Mouse (Mus musculus): ENCODE results near the gene Itpa. TPM values are rescaled to one million over a fixed set of nuclear protein-coding genes. Genes with fewer than 3 reads are reported as not detected.

The Itpa gene
- polyA plus RNA-seq, 1 experiment: 0.41 TPM

- Histone ChIP-seq H3K36me3 (ENCODE audit: control insufficient read depth) (peaks cover 99% of the 10 kb centered on the region), H3K9me3 (ENCODE audit: control insufficient read depth, low read length) (no peaks in the 10 kb centered on the region), H3K27me3 (ENCODE audit: control insufficient read depth) (no peaks in the 10 kb centered on the region), H3K4me3 (replicated peaks) (no peak overlapping the region), H3K4me1 (ENCODE audit: control insufficient read depth) (no peaks in the 10 kb centered on the region)
- TF ChIP-seq GATA1 (IDR thresholded peaks at IDR 0.05; ENCODE audit: low read length) (no peak), TAL1 (IDR thresholded peaks at IDR 0.05; ENCODE audit: low read length) (no peak)
These were observed 11.7 kb downstream of the Itpa start for GRCm38 (mm10) chr2:130679154-130679553.

GRCm38 (mm10) chr2:130679899-130680298, 12.5 kb downstream of the Itpa start:
- Histone ChIP-seq H3K27me3 (ENCODE audit: control insufficient read depth) (no peaks in the 10 kb centered on the region), H3K9me3 (ENCODE audit: control insufficient read depth, low read length) (no peaks in the 10 kb centered on the region), H3K4me1 (ENCODE audit: control insufficient read depth) (no peaks in the 10 kb centered on the region), H3K4me3 (replicated peaks) (no peak overlapping the region), H3K36me3 (ENCODE audit: control insufficient read depth) (peaks cover 100% of the 10 kb centered on the region)
- TF ChIP-seq GATA1 (IDR thresholded peaks at IDR 0.05; ENCODE audit: low read length) (no peak), TAL1 (IDR thresholded peaks at IDR 0.05; ENCODE audit: low read length) (no peak)

- no peaks in the 10 kb centered on the region for H3K4me1 ChIP-seq (ENCODE audit: control insufficient read depth)
- no peaks in the 10 kb centered on the region for H3K27me3 ChIP-seq (ENCODE audit: control insufficient read depth)
- peaks cover 87% of the 10 kb centered on the region for H3K36me3 ChIP-seq (ENCODE audit: control insufficient read depth)
- no peak for TF ChIP-seq GATA1 (IDR thresholded peaks at IDR 0.05; ENCODE audit: low read length)
- TF ChIP-seq TAL1 (IDR thresholded peaks at IDR 0.05; ENCODE audit: low read length): no peak
- no peak overlapping the region for H3K4me3 ChIP-seq (replicated peaks)
- no peaks in the 10 kb centered on the region for H3K9me3 ChIP-seq (ENCODE audit: control insufficient read depth, low read length)
These were observed 14.1 kb downstream of the Itpa start for GRCm38 (mm10) chr2:130681531-130681930.

GRCm38 (mm10) chr2:130685426-130685825, 18.0 kb downstream of the Itpa start:
- Histone ChIP-seq H3K27me3 (ENCODE audit: control insufficient read depth) (no peaks in the 10 kb centered on the region), H3K4me1 (ENCODE audit: control insufficient read depth) (peaks cover under 1% of the 10 kb centered on the region; the same call in 1 of the 2 replicates), H3K9me3 (ENCODE audit: control insufficient read depth, low read length) (no peaks in the 10 kb centered on the region), H3K36me3 (ENCODE audit: control insufficient read depth) (peaks cover 48% of the 10 kb centered on the region), H3K4me3 (replicated peaks) (no peak overlapping the region)
- no peak for TF ChIP-seq TAL1 (IDR thresholded peaks at IDR 0.05; ENCODE audit: low read length)
- no peak for TF ChIP-seq GATA1 (IDR thresholded peaks at IDR 0.05; ENCODE audit: low read length)

- Histone ChIP-seq H3K9me3 (ENCODE audit: control insufficient read depth, low read length) (no peaks in the 10 kb centered on the region), H3K4me3 (replicated peaks) (no peak overlapping the region), H3K27me3 (ENCODE audit: control insufficient read depth) (no peaks in the 10 kb centered on the region), H3K36me3 (ENCODE audit: control insufficient read depth) (peaks cover 12% of the 10 kb centered on the region), H3K4me1 (ENCODE audit: control insufficient read depth) (peaks cover 5% of the 10 kb centered on the region)
- TF ChIP-seq GATA1 (IDR thresholded peaks at IDR 0.05; ENCODE audit: low read length): no peak
These were observed 21.6 kb downstream of the Itpa start for GRCm38 (mm10) chr2:130689011-130689410.

GRCm38 (mm10) chr2:130693563-130693962, 26.2 kb downstream of the Itpa start:
- Histone ChIP-seq H3K27me3 (ENCODE audit: control insufficient read depth) (peaks cover 40% of the 10 kb centered on the region), H3K4me3 (replicated peaks) (no peak overlapping the region), H3K36me3 (ENCODE audit: control insufficient read depth) (no peaks in the 10 kb centered on the region), H3K9me3 (ENCODE audit: control insufficient read depth, low read length) (no peaks in the 10 kb centered on the region; the same call in 1 of the 2 replicates), H3K4me1 (ENCODE audit: control insufficient read depth) (peaks cover 17% of the 10 kb centered on the region)
- TF ChIP-seq TAL1 (IDR thresholded peaks at IDR 0.05; ENCODE audit: low read length) (no peak), GATA1 (IDR thresholded peaks at IDR 0.05; ENCODE audit: low read length) (no peak)

GRCm38 (mm10) chr2:130696700-130697152, 29.3 kb downstream of the Itpa start:
- Histone ChIP-seq H3K36me3 (ENCODE audit: control insufficient read depth) (no peaks in the 10 kb centered on the region), H3K4me1 (ENCODE audit: control insufficient read depth) (peaks cover 12% of the 10 kb centered on the region), H3K9me3 (ENCODE audit: control insufficient read depth, low read length) (no peaks in the 10 kb centered on the region; the same call in 1 of the 2 replicates), H3K27me3 (ENCODE audit: control insufficient read depth) (peaks cover 59% of the 10 kb centered on the region), H3K4me3 (replicated peaks) (peak overlapping the region; percentile 34)
- TF ChIP-seq GATA1 (IDR thresholded peaks at IDR 0.05; ENCODE audit: low read length): no peak
- no peak for TF ChIP-seq TAL1 (IDR thresholded peaks at IDR 0.05; ENCODE audit: low read length)

- peak within 1 kb of the TSS; percentile 34 for H3K4me3 ChIP-seq (replicated peaks)
- no peaks in the 10 kb centered on the region for H3K36me3 ChIP-seq (ENCODE audit: control insufficient read depth)
- no peaks in the 10 kb centered on the region; the same call in 1 of the 2 replicates for H3K9me3 ChIP-seq (ENCODE audit: control insufficient read depth, low read length)
- TF ChIP-seq TAL1 (IDR thresholded peaks at IDR 0.05; ENCODE audit: low read length): no peak
- TF ChIP-seq GATA1 (IDR thresholded peaks at IDR 0.05; ENCODE audit: low read length): no peak
- H3K4me1 ChIP-seq (ENCODE audit: control insufficient read depth): peaks cover 12% of the 10 kb centered on the region
- H3K27me3 ChIP-seq (ENCODE audit: control insufficient read depth): peaks cover 59% of the 10 kb centered on the region
These were observed 29.9 kb downstream of the Itpa start, which contains the start of gene Slc4a11 for GRCm38 (mm10) chr2:130697153-130697810. TSS of gene Slc4a11 (minus strand) at chr2:130697519.

GRCm38 (mm10) chr2:130697821-130698266, 30.4 kb downstream of the Itpa start:
- no peaks in the 10 kb centered on the region; the same call in 1 of the 2 replicates for H3K9me3 ChIP-seq (ENCODE audit: control insufficient read depth, low read length)
- H3K4me1 ChIP-seq (ENCODE audit: control insufficient read depth): peaks cover 12% of the 10 kb centered on the region
- H3K36me3 ChIP-seq (ENCODE audit: control insufficient read depth): no peaks in the 10 kb centered on the region
- H3K4me3 ChIP-seq (replicated peaks): peak overlapping the region; percentile 34
- no peak for TF ChIP-seq TAL1 (IDR thresholded peaks at IDR 0.05; ENCODE audit: low read length)
- TF ChIP-seq GATA1 (IDR thresholded peaks at IDR 0.05; ENCODE audit: low read length): no peak
- H3K27me3 ChIP-seq (ENCODE audit: control insufficient read depth): peaks cover 59% of the 10 kb centered on the region
